Mouse (Mus musculus) embryonic facial prominence, embryonic 12.5 days (tissue): ENCODE measurements at regions not wholly inside any gene's neighbourhood (a gene's known extent, or its start where the extent isn't known, plus 50 kb on each side); places are given as distances from the start of the nearest gene placed in this dataset.
A peak's percentile ranks its signal among the peaks of the same experiment; 100 is the strongest.

Source experiments
- ATAC-seq: fragments of 200-750 bp; cut with Nextera tagmentation; 2 replicates; pipeline ENCODE4 v1.8.0; 2017; ENCODE audit not compliant: insufficient number of reproducible peaks, insufficient read depth, low FRiP score, low TSS enrichment
- H3K27ac ChIP-seq: fragments of 300-500 bp; sonication (generic); 2 replicates; pipeline ENCODE4 v1.5.1; 2016; ENCODE audit warnings: mild to moderate bottlenecking
- H3K27me3 ChIP-seq: fragments of 300-500 bp; sonication (generic); 2 replicates; pipeline ENCODE4 v1.6.1; 2016; ENCODE audit warnings: mild to moderate bottlenecking, moderate library complexity
- H3K36me3 ChIP-seq: fragments of 300-500 bp; sonication (generic); 2 replicates; pipeline ENCODE4 v1.6.1; 2016; ENCODE audit warnings: mild to moderate bottlenecking
- H3K4me1 ChIP-seq: fragments of 300-500 bp; sonication (generic); 2 replicates; pipeline ENCODE4 v1.6.1; 2016
- H3K4me2 ChIP-seq: fragments of 300-500 bp; sonication (generic); replicated peaks from 2 replicates; pipeline ENCODE4 v1.6.1; 2016; ENCODE audit warnings: mild to moderate bottlenecking, moderate library complexity
- H3K4me3 ChIP-seq: fragments of 300-500 bp; sonication (generic); 2 replicates; pipeline ENCODE4 v1.5.1; 2016; ENCODE audit warnings: mild to moderate bottlenecking
- H3K9ac ChIP-seq: fragments of 300-500 bp; sonication (generic); 2 replicates; pipeline ENCODE4 v1.6.1; 2016; ENCODE audit warnings: mild to moderate bottlenecking, moderate library complexity
- H3K9me3 ChIP-seq: fragments of 300-500 bp; sonication (generic); 2 replicates; pipeline ENCODE4 v1.6.1; 2016; ENCODE audit warnings: mild to moderate bottlenecking, moderate library complexity
- WGBS: fragments of 180-500 bp; shearing (Covaris S2); methylation state at CpG from one replicate; pipeline ENCODE4 v1.1.7; 2016; 5-methylcytosine and 5-hydroxymethylcytosine counted together

DNA sequence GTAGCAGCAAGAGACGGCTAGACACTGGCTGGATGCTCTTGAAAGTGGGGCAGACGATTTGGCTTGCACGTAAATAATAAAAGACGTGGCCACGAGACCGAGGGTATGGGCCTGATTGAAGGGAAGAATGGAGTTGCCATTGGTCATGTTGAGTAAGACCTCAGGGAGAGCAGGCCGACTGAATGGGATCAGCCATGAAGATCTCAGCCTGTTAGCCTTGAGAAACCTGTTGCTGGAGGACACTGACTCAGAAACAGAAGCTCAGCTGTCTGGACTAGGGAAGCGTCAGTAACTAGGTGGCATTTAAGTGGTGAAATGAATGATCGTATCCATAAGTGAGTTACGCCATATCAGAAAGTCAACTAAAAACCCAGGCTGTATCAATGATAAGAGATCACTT is 126.3 kb upstream of the Sox4 start:
- Histone ChIP-seq H3K4me1 (peaks cover 3% of the 10 kb centered on the region; the same call in 1 of the 2 replicates), H3K4me3 (no peak overlapping the region), H3K4me2 (no peak overlapping the region), H3K9me3 (no peaks in the 10 kb centered on the region), H3K9ac (no peak overlapping the region), H3K27me3 (no peaks in the 10 kb centered on the region), H3K27ac (no peak overlapping the region), H3K36me3 (no peaks in the 10 kb centered on the region)
- 95% methylated on average over 10 of the region's 10 CpGs for WGBS
- ATAC-seq = no peak

DNA sequence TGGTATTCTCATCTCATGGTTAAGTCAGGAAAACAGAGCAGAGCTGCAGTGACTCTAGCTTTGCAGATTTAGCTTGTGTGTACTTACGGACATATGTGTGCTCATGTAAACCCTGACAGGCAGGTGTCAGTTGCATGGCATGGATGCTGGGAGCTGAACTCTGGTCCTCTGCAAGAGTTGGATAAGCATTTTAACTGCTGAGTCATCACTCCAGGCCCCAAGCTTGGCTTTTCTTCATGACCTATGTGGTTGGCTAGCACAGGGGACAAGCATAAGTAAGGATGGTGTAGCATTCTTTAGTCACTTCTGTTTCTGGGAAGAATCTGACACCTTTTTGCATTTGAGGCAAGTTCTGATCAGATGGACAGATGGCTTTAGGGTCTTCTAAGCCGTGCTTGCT is 120.1 kb upstream of the Sox4 start:
- Histone ChIP-seq H3K4me3 (no peak overlapping the region), H3K9me3 (no peaks in the 10 kb centered on the region), H3K27me3 (no peaks in the 10 kb centered on the region), H3K36me3 (no peaks in the 10 kb centered on the region), H3K4me2 (no peak overlapping the region), H3K4me1 (peaks cover 3% of the 10 kb centered on the region; the same call in 1 of the 2 replicates), H3K27ac (no peak overlapping the region), H3K9ac (no peak overlapping the region)
- ATAC-seq = no peak
- WGBS = 87% methylated on average over 2 of the region's 2 CpGs

DNA sequence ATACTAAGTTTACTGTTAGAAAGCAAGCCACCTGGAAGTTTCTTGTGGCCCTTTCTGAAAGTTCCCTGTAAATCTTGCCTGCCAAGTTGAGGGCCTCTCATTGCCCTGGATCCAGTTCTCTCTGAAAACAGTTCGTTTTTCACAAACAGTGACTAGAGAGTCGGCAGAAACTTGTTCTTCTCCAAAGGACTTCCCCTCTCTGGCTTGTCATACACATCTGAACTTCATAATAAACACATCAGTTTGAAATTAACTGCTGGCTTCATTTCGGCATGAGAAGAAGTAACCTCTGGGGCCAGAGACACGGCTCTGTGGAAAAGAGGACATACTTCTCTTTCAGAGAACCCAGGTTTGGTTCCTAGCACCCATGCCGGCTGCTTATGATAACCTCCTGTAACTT is 110.4 kb upstream of the Sox4 start:
- ATAC-seq = no peak
- WGBS = 49% methylated on average over 5 of the region's 5 CpGs
- Histone ChIP-seq H3K27ac (no peak overlapping the region), H3K4me1 (no peaks in the 10 kb centered on the region), H3K27me3 (no peaks in the 10 kb centered on the region), H3K4me2 (no peak overlapping the region), H3K9me3 (no peaks in the 10 kb centered on the region), H3K4me3 (no peak overlapping the region), H3K36me3 (no peaks in the 10 kb centered on the region), H3K9ac (no peak overlapping the region)

GRCm38 (mm10) chr13:29058685-29059084 is 105.2 kb upstream of the Sox4 start:
- Histone ChIP-seq H3K4me3 (no peak overlapping the region), H3K4me2 (no peak overlapping the region), H3K36me3 (no peaks in the 10 kb centered on the region), H3K9me3 (no peaks in the 10 kb centered on the region), H3K27me3 (no peaks in the 10 kb centered on the region), H3K9ac (no peak overlapping the region), H3K27ac (no peak overlapping the region), H3K4me1 (no peaks in the 10 kb centered on the region)
- ATAC-seq = no peak
- WGBS = 75% methylated on average over 5 of the region's 5 CpGs

DNA sequence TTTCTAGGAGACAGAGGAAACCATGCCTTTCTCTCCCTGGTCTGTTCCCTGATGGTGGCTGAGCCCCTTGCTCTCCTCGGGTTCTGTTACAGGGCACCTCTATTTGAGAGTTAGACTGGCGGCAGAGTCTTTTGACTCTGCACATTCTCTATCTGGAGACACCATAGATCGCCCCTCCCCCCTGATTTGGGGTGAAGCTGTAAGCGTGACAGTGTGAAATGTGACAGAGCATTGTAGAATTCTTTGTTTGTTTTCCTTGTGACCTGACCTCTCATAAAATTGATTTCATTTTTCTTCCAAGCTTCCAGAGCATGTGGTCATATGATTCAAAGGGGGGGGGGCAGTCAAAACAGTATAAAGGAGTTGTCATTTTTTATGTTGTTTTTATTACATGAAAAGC is 96.2 kb upstream of the Sox4 start:
- no peak overlapping the region for H3K9ac ChIP-seq
- WGBS = 48% methylated on average over 4 of the region's 4 CpGs
- H3K4me3 ChIP-seq = no peak overlapping the region
- no peaks in the 10 kb centered on the region for H3K36me3 ChIP-seq
- ATAC-seq = no peak
- H3K4me1 ChIP-seq = peaks cover under 1% of the 10 kb centered on the region; the same call in 1 of the 2 replicates
- no peaks in the 10 kb centered on the region for H3K9me3 ChIP-seq
- no peak overlapping the region for H3K27ac ChIP-seq
- no peaks in the 10 kb centered on the region for H3K27me3 ChIP-seq
- no peak overlapping the region for H3K4me2 ChIP-seq

DNA sequence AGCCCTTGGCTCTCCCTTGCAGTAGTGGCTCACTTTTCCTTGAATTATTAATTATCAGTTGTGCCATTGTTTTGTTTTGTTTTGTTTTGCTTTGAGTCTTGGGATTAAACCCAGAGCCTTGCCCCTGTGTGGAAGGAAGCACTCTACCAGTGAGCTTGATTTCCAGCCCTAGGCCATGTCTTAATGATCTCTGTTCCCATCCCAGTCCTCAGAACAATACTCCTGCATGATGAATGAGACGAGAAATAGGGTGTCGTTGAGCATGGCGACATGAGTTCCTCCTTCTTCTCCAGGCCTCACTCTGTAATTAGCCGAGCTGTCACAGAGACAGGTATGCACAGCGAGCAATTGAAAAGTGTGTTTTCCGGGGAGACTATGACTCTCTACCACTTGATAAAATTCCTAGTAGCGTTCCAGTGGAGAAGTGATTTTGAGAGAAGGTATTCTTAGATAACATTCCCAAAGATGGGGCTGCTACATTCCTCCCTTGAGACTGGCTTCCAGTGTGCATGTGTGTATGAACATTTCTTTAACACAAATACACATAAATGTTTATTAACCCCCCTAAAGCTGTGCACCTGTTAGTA is 95.6 kb upstream of the Sox4 start:
- peaks cover 5% of the 10 kb centered on the region; the same call in 1 of the 2 replicates for H3K4me1 ChIP-seq
- no peak overlapping the region for H3K9ac ChIP-seq
- H3K4me2 ChIP-seq = no peak overlapping the region
- no peak overlapping the region for H3K4me3 ChIP-seq
- no peak overlapping the region for H3K27ac ChIP-seq
- H3K9me3 ChIP-seq = no peaks in the 10 kb centered on the region
- ATAC-seq = no peak
- H3K27me3 ChIP-seq = no peaks in the 10 kb centered on the region
- H3K36me3 ChIP-seq = no peaks in the 10 kb centered on the region
- WGBS = 60% methylated on average over 7 of the region's 7 CpGs

DNA sequence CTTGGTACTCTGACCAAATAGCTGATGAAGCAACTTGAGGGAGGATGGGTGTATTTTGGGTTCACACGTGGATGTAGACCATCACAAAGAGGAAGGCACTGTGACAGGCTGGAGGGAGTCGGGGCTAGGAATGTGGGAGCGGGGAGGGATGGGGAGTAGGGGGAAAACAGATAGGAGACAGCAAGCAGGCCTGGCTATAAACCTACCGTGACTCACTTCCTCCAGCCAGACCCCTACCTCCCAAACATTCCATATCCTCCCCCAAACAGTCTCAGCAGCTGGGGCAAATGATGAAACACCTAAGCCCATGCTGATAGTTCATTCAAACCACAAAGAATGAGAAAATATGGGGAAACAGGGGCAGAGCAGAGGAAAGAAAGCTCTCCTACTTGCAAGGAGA is 91.1 kb upstream of the Sox4 start:
- WGBS = 61% methylated on average over 4 of the region's 4 CpGs
- Histone ChIP-seq H3K27ac (no peak overlapping the region), H3K36me3 (no peaks in the 10 kb centered on the region), H3K4me3 (no peak overlapping the region), H3K9me3 (no peaks in the 10 kb centered on the region), H3K9ac (no peak overlapping the region), H3K4me2 (no peak overlapping the region), H3K4me1 (peaks cover 8% of the 10 kb centered on the region; the same call in 1 of the 2 replicates), H3K27me3 (no peaks in the 10 kb centered on the region)
- ATAC-seq = no peak

GRCm38 (mm10) chr13:29040331-29040730 is 86.8 kb upstream of the Sox4 start:
- H3K4me3 ChIP-seq = no peak overlapping the region
- ATAC-seq = no peak
- H3K9ac ChIP-seq = no peak overlapping the region
- no peaks in the 10 kb centered on the region for H3K36me3 ChIP-seq
- H3K27me3 ChIP-seq = no peaks in the 10 kb centered on the region
- WGBS = 42% methylated on average over 5 of the region's 5 CpGs
- peaks cover 8% of the 10 kb centered on the region; the same call in 1 of the 2 replicates for H3K4me1 ChIP-seq
- H3K27ac ChIP-seq = no peak overlapping the region
- no peak overlapping the region for H3K4me2 ChIP-seq
- no peaks in the 10 kb centered on the region for H3K9me3 ChIP-seq

- Histone ChIP-seq H3K4me2 (no peak overlapping the region), H3K27me3 (no peaks in the 10 kb centered on the region), H3K9ac (no peak overlapping the region), H3K9me3 (no peaks in the 10 kb centered on the region), H3K27ac (no peak overlapping the region), H3K4me3 (no peak overlapping the region), H3K36me3 (no peaks in the 10 kb centered on the region), H3K4me1 (no peaks in the 10 kb centered on the region; the same call in 1 of the 2 replicates)
- WGBS = 56% methylated on average over 4 of the region's 4 CpGs
- no peak for ATAC-seq
Measured at GRCm38 (mm10) chr13:29034904-29035303, 81.4 kb upstream of the Sox4 start.

- Histone ChIP-seq H3K4me2 (no peak overlapping the region), H3K36me3 (no peaks in the 10 kb centered on the region), H3K4me3 (no peak overlapping the region), H3K9ac (no peak overlapping the region), H3K27ac (no peak overlapping the region), H3K4me1 (no peaks in the 10 kb centered on the region; the same call in 1 of the 2 replicates), H3K9me3 (no peaks in the 10 kb centered on the region), H3K27me3 (no peaks in the 10 kb centered on the region)
- peak; percentile 69 for ATAC-seq
- WGBS = 55% methylated on average over 8 of the region's 8 CpGs
Measured at GRCm38 (mm10) chr13:29034444-29034843, 80.9 kb upstream of the Sox4 start.

GRCm38 (mm10) chr13:29027146-29027545 is 73.6 kb upstream of the Sox4 start:
- no peaks in the 10 kb centered on the region for H3K4me1 ChIP-seq
- WGBS = 93% methylated on average over 10 of the region's 10 CpGs
- no peak overlapping the region for H3K27ac ChIP-seq
- no peak overlapping the region for H3K9ac ChIP-seq
- ATAC-seq = no peak
- no peaks in the 10 kb centered on the region for H3K9me3 ChIP-seq
- H3K4me2 ChIP-seq = no peak overlapping the region
- H3K27me3 ChIP-seq = no peaks in the 10 kb centered on the region
- no peaks in the 10 kb centered on the region for H3K36me3 ChIP-seq
- H3K4me3 ChIP-seq = no peak overlapping the region

GRCm38 (mm10) chr13:29023486-29023885 is 70.0 kb upstream of the Sox4 start:
- no peak overlapping the region for H3K9ac ChIP-seq
- no peak overlapping the region for H3K4me2 ChIP-seq
- H3K4me1 ChIP-seq = no peaks in the 10 kb centered on the region
- no peaks in the 10 kb centered on the region for H3K27me3 ChIP-seq
- no peak overlapping the region for H3K27ac ChIP-seq
- H3K9me3 ChIP-seq = no peaks in the 10 kb centered on the region
- H3K4me3 ChIP-seq = no peak overlapping the region
- ATAC-seq = no peak
- WGBS = 84% methylated on average over 1 of the region's 1 CpGs
- H3K36me3 ChIP-seq = no peaks in the 10 kb centered on the region

DNA sequence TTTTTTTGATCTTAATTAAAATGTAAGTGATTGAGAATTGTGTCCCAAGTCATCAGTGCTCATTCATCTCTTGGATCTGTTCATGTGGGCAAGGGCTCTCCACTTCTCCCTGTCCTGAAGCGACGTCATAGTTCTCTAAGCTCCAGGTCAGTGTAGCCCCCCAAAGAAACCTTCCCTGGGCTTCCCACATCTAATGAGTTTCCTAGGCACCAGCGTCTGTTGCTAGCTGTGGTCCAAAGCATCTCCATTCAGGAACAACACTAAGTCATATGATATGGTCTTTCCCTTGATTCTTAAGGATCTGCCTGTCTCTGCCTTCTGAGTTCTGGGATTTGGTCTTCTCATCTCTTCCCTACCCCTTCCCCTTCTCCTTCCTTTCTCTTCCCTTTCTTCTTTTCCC is 66.3 kb upstream of the Sox4 start:
- Histone ChIP-seq H3K27ac (no peak overlapping the region), H3K27me3 (no peaks in the 10 kb centered on the region), H3K4me2 (no peak overlapping the region), H3K9me3 (no peaks in the 10 kb centered on the region), H3K36me3 (no peaks in the 10 kb centered on the region), H3K9ac (no peak overlapping the region), H3K4me1 (peaks cover 2% of the 10 kb centered on the region; the same call in 1 of the 2 replicates), H3K4me3 (no peak overlapping the region)
- ATAC-seq = no peak
- WGBS = 91% methylated on average over 3 of the region's 3 CpGs
